Mouse (Mus musculus): ENCODE measurements at regions not wholly inside any gene's neighbourhood (a gene's known extent, or its start where the extent isn't known, plus 50 kb on each side); places are given as distances from the start of the nearest gene placed in this dataset.
"Not testable (repeated sequence)": the region's sequence is repeated elsewhere in the genome, so short reads cannot be mapped to it uniquely, and the experiment has no call there.

- Histone ChIP-seq H3K4me3 (replicated peaks; ENCODE audit: low read length) (no peak overlapping the region), H3K9me3 (ENCODE audit: low read length) (no peaks in the 10 kb centered on the region), H3K36me3 (ENCODE audit: insufficient read depth, low read length) (no peaks in the 10 kb centered on the region), H3K27me3 (ENCODE audit: insufficient read depth, low read length) (peaks cover 4% of the 10 kb centered on the region; the same call in 1 of the 2 replicates), H3K4me1 (replicated peaks; ENCODE audit: low read depth, low read length) (peaks cover 25% of the 10 kb centered on the region)
- no peak for TF ChIP-seq NANOG (IDR thresholded peaks at IDR 0.05; ENCODE audit: borderline replicate concordance, low read length)
- no peak for TF ChIP-seq CTCF (conservative IDR thresholded peaks at IDR 0.05; ENCODE audit: low read length)
- TF ChIP-seq POU5F1 (IDR thresholded peaks at IDR 0.05; ENCODE audit: borderline replicate concordance, low read length), result 0 out of 2 replicates have a peak, but pooled peaks have one; percentile 23
These were observed 80.6 kb upstream of the Fam174b start for GRCm38 (mm10) chr7:73659551-73659950.

DNA sequence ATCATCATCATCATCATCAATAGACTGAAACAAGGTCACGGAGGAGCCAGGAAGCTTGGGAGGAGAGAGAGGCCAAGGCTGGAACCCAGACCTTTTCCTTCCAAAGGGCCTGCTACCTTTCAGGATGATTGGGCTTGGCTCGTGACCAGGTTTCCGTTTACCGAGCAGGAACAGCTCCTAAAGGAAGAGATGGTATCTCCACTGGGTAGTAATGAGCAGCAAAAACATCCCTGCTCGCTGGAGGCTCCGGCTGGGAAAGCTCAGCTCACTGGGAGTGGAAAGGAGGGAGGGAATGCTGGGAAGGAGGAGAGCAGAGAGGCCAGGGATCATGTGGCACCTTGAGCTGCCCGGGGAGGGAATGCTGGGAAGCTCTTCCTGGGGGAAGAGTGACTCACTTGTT, 82.8 kb upstream of the Fam174b start:
- Histone ChIP-seq H3K36me3 (ENCODE audit: insufficient read depth, low read length) (no peaks in the 10 kb centered on the region), H3K9me3 (ENCODE audit: low read length) (no peaks in the 10 kb centered on the region), H3K27me3 (ENCODE audit: insufficient read depth, low read length) (peaks cover 4% of the 10 kb centered on the region; the same call in 1 of the 2 replicates), H3K4me1 (replicated peaks; ENCODE audit: low read depth, low read length) (peaks cover 30% of the 10 kb centered on the region), H3K4me3 (replicated peaks; ENCODE audit: low read length) (no peak overlapping the region)
- TF ChIP-seq NANOG (IDR thresholded peaks at IDR 0.05; ENCODE audit: borderline replicate concordance, low read length) (no peak), POU5F1 (IDR thresholded peaks at IDR 0.05; ENCODE audit: borderline replicate concordance, low read length) (no peak), CTCF (conservative IDR thresholded peaks at IDR 0.05; ENCODE audit: low read length) (no peak)

GRCm38 (mm10) chr7:73656424-73656795, 83.7 kb upstream of the Fam174b start:
- not testable (repeated sequence) for H3K27me3 ChIP-seq (ENCODE audit: insufficient read depth, low read length); H3K36me3 ChIP-seq (ENCODE audit: insufficient read depth, low read length); H3K9me3 ChIP-seq (ENCODE audit: low read length); H3K4me3 ChIP-seq (replicated peaks; ENCODE audit: low read length)
- peaks cover 30% of the 10 kb centered on the region for H3K4me1 ChIP-seq (replicated peaks; ENCODE audit: low read depth, low read length)

GRCm38 (mm10) chr7:73655787-73656423, 84.2 kb upstream of the Fam174b start:
- TF ChIP-seq CTCF (conservative IDR thresholded peaks at IDR 0.05; ENCODE audit: low read length) (peak; percentile 76), NANOG (IDR thresholded peaks at IDR 0.05; ENCODE audit: borderline replicate concordance, low read length) (no peak)
- no peaks in the 10 kb centered on the region for H3K36me3 ChIP-seq (ENCODE audit: insufficient read depth, low read length)
- H3K9me3 ChIP-seq (ENCODE audit: low read length), result 0 out of 2 replicates have a peak, but pooled peaks cover 1% of the 10 kb centered on the region
- no peak overlapping the region for H3K4me3 ChIP-seq (replicated peaks; ENCODE audit: low read length)
- peaks cover 4% of the 10 kb centered on the region; the same call in 1 of the 2 replicates for H3K27me3 ChIP-seq (ENCODE audit: insufficient read depth, low read length)
- peaks cover 30% of the 10 kb centered on the region for H3K4me1 ChIP-seq (replicated peaks; ENCODE audit: low read depth, low read length)

DNA sequence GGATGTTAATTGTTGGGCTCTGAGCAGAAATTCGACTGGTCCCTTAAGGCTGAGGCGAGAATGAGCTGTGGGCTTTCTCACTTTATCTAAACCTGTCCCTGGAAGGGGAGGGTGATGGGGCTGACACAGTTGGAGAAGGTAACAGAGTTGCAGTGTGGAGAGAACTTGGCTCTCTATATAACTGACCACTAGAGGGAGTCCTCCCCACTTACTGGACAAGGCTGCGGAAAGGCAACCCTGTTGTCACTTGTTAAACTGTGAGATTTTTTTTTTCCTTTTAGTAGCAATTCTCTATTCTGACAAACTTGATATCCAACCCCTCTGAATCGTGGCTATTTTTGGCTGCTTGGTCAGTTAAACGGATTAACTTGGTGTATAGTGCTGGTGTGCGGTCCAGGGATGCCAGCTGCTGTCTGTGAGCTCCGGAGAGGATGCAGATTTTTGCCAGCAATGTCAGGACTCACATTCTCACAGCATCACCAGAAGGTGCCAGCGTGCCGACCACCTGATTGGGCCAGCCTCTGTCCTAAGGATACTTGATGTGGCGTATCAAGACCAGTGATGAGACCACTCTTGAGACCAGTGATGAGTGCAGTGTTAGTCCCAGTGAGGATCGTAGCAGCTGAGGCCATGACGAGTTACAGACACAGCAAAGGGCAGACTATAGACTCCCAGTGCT, 85.8 kb upstream of the Fam174b start:
- Histone ChIP-seq H3K4me1 (replicated peaks; ENCODE audit: low read depth, low read length) (peaks cover 23% of the 10 kb centered on the region), H3K36me3 (ENCODE audit: insufficient read depth, low read length) (no peaks in the 10 kb centered on the region), H3K27me3 (ENCODE audit: insufficient read depth, low read length) (peaks cover 4% of the 10 kb centered on the region; the same call in 1 of the 2 replicates), H3K9me3 (ENCODE audit: low read length) (peaks cover 8% of the 10 kb centered on the region), H3K4me3 (replicated peaks; ENCODE audit: low read length) (no peak overlapping the region)
- TF ChIP-seq POU5F1 (IDR thresholded peaks at IDR 0.05; ENCODE audit: borderline replicate concordance, low read length) (no peak), NANOG (IDR thresholded peaks at IDR 0.05; ENCODE audit: borderline replicate concordance, low read length) (no peak), CTCF (conservative IDR thresholded peaks at IDR 0.05; ENCODE audit: low read length) (peak; percentile 66)

GRCm38 (mm10) chr7:73650909-73651308, 89.2 kb upstream of the Fam174b start:
- peaks cover 20% of the 10 kb centered on the region for H3K4me1 ChIP-seq (replicated peaks; ENCODE audit: low read depth, low read length)
- TF ChIP-seq NANOG (IDR thresholded peaks at IDR 0.05; ENCODE audit: borderline replicate concordance, low read length) (no peak), POU5F1 (IDR thresholded peaks at IDR 0.05; ENCODE audit: borderline replicate concordance, low read length) (no peak), CTCF (conservative IDR thresholded peaks at IDR 0.05; ENCODE audit: low read length) (no peak)
- peaks cover 4% of the 10 kb centered on the region; the same call in 1 of the 2 replicates for H3K27me3 ChIP-seq (ENCODE audit: insufficient read depth, low read length)
- H3K9me3 ChIP-seq (ENCODE audit: low read length), result peaks cover 8% of the 10 kb centered on the region
- H3K4me3 ChIP-seq (replicated peaks; ENCODE audit: low read length), result no peak overlapping the region
- H3K36me3 ChIP-seq (ENCODE audit: insufficient read depth, low read length), result no peaks in the 10 kb centered on the region

DNA sequence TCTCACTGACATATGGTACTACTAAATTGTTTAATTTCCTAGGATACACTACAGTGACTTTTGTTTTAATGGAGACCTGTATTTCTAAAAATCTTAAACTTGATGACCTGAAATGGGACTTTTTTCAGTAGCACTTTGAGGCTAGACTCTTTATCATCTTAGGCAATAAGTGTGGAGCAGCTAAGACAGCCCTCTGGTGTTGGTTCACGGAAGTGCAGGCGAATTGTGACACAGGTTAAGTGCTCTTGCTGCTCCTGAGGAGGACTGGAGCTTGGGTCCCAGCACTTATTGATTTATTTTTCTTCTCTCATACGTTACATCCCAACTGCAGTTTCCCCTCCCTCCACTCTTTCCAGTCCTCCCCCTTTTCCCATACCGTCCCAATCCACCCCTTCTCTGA, 92.1 kb upstream of the Fam174b start:
- Histone ChIP-seq H3K9me3 (ENCODE audit: low read length) (peaks cover 8% of the 10 kb centered on the region), H3K4me1 (replicated peaks; ENCODE audit: low read depth, low read length) (peaks cover 30% of the 10 kb centered on the region), H3K27me3 (ENCODE audit: insufficient read depth, low read length) (no peaks in the 10 kb centered on the region), H3K36me3 (ENCODE audit: insufficient read depth, low read length) (no peaks in the 10 kb centered on the region), H3K4me3 (replicated peaks; ENCODE audit: low read length) (no peak overlapping the region)
- no peak for TF ChIP-seq POU5F1 (IDR thresholded peaks at IDR 0.05; ENCODE audit: borderline replicate concordance, low read length)
- peak; percentile 90 for TF ChIP-seq CTCF (conservative IDR thresholded peaks at IDR 0.05; ENCODE audit: low read length)

DNA sequence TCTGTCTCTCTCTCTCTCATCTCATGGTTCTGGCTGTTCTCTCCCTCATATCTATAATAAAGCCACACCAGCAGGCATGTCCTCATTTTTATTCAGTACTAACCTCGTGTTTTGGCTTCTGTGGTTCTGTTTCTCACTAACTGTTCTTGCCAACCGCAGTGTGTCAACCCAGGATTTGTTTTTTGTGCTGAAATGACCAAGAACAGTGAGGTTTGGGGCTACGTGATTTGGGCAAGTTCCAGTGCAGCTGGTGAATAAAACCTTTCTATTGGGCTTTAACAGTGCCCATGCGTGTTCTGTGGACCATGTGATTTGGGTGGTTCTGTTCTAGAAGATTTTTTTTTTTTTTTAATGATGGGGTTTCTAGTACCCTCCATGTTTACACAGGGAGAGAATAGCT, 93.0 kb upstream of the Fam174b start:
- peaks cover 8% of the 10 kb centered on the region for H3K9me3 ChIP-seq (ENCODE audit: low read length)
- no peaks in the 10 kb centered on the region for H3K27me3 ChIP-seq (ENCODE audit: insufficient read depth, low read length)
- TF ChIP-seq POU5F1 (IDR thresholded peaks at IDR 0.05; ENCODE audit: borderline replicate concordance, low read length), result no peak
- no peak for TF ChIP-seq NANOG (IDR thresholded peaks at IDR 0.05; ENCODE audit: borderline replicate concordance, low read length)
- peaks cover 27% of the 10 kb centered on the region for H3K4me1 ChIP-seq (replicated peaks; ENCODE audit: low read depth, low read length)
- H3K4me3 ChIP-seq (replicated peaks; ENCODE audit: low read length), result no peak overlapping the region
- H3K36me3 ChIP-seq (ENCODE audit: insufficient read depth, low read length), result no peaks in the 10 kb centered on the region

- no peaks in the 10 kb centered on the region for H3K27me3 ChIP-seq (ENCODE audit: insufficient read depth, low read length)
- no peak overlapping the region for H3K4me3 ChIP-seq (replicated peaks; ENCODE audit: low read length)
- TF ChIP-seq CTCF (conservative IDR thresholded peaks at IDR 0.05; ENCODE audit: low read length) (no peak), POU5F1 (IDR thresholded peaks at IDR 0.05; ENCODE audit: borderline replicate concordance, low read length) (no peak), NANOG (IDR thresholded peaks at IDR 0.05; ENCODE audit: borderline replicate concordance, low read length) (no peak)
- no peaks in the 10 kb centered on the region for H3K36me3 ChIP-seq (ENCODE audit: insufficient read depth, low read length)
- peaks cover 8% of the 10 kb centered on the region for H3K9me3 ChIP-seq (ENCODE audit: low read length)
- H3K4me1 ChIP-seq (replicated peaks; ENCODE audit: low read depth, low read length), result peaks cover 27% of the 10 kb centered on the region
These were observed 93.4 kb upstream of the Fam174b start for GRCm38 (mm10) chr7:73646711-73647110.
